Mouse (Mus musculus) MEL-GATA-1-ER (cell line): ENCODE measurements at regions not wholly inside any gene's neighbourhood (a gene's known extent, or its start where the extent isn't known, plus 50 kb on each side); places are given as distances from the start of the nearest gene placed in this dataset.

Source experiments
- DNase-seq: peaks from one replicate; pipeline ENCODE4 v3.0.0-alpha.2; 2012; ENCODE audit warnings: low read depth; ENCODE audit errors: extremely low read depth

DNA sequence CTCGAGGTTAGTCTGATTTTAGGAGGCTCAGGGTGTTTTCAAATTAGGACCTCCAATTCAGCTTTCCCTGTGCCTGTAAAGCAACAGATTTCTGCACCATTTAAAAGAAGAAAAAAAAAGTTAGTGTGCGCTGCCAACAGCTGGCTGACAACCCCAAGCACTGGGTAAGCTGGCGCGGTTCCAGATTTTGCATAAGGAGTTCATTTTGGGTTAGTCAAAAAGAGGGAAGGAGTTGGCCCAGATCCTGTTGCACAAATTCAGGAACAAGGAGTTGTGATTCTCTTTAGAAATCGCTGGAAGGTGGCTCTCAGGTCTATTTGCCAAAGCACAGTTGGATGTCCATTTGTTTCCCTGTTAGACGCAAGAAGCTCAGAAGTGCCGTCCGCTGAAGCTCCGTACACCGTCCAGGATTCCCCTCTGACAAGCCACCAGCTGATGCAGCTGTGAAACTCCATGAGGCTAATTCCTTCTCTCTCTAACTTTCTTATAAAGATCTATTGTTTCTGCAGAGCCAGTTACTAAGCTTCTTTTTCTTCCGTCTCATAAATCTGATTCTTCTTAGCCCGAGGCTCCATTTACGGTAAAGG lies 184.6 kb downstream of the Cand1 start:
- DNase-seq: no peak

DNA sequence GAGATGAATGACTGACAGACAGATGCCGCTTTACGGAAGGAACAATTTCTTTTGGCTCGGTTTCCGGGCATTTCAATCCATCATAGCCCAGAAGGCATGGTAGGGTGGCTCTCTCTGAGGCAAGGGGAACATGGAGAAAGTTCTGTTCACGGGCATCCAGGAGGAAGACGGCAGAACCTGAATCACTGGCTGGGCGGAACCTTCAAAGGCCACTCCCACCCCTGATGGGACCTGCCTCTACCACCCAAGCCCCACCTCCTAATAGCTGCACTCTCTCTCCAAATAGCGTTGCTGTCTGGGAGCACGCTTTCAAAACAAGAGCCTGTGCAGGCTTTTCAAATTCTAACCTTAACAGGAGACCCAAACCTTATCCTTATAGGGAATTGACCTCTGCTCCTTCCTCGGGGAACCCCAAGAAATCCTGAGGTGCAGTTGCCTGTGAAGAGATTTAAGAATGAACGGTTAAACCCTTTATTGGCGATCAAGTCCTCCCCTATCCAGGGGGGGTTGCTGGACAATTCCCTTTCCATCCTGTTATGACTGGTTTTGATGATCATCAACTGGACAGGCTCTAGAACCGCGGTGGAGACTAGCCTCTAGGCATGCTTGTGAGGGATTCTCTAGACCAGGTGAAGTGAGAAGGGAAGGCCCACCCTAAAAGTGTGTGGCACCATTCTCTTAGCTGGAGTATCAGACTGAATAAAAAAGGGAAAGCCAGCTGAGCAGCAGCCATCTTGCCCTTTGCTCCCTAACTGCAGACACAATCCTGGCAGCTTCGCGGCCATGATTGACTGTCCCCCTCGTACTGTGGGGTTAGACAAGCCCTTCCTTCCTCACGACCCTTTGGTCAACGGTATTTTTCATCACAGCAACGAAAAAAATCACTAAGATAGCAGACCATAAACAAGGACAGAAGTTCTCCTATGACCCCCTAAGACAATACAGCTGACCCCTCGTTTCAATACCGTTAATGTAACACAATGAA lies 184.5 kb upstream of the Dyrk2 start:
- no peak for DNase-seq

DNA sequence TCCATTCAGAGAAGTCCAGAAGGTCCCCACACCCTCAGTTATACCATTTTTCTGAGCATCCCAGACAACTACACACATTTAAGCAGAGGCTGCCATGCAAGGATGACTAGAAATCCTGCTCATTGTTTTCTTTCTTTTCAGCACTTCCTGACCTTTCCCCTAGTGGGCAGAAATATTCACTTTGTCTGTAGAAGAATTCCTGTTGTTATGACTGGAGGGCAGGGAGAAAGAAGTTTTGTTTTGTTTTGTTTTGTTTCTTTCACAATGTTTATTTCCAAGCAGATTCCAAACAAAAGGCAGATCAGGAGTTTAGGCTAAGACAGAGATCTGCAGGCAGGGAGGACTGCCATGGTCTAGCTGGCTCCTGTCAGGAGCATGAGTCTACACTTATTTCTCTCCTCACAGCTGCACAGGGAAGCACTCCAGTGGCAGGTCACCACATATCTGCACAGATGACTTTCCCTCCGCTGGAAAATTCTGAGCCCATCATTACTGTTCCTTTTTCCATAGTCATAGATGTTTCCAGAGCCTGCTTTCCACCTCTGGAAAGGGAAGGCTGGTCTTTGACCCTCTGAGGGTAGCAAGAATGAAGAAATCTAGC lies 182.5 kb upstream of the Dyrk2 start:
- no peak for DNase-seq

DNA sequence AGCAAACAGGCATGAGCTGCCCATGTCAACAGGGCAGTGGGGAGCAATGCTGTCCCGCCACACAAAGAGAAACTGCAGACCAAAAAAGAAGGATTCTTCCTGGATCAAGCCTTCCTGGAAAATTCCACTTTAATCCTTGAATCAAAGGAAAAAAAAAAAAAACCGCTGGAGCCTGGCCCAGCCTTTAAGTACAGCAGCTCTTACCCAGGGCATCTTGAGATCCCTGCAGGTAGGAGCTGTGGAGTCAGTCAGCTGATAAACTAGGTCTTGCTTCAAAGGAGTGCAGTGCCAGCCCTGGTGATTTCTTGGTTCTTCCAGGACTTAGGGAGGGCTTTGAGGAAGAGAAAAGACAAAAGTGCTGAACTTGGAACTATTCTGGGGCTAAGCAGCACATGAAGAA lies 181.6 kb upstream of the Dyrk2 start:
- DNase-seq: no peak

DNA sequence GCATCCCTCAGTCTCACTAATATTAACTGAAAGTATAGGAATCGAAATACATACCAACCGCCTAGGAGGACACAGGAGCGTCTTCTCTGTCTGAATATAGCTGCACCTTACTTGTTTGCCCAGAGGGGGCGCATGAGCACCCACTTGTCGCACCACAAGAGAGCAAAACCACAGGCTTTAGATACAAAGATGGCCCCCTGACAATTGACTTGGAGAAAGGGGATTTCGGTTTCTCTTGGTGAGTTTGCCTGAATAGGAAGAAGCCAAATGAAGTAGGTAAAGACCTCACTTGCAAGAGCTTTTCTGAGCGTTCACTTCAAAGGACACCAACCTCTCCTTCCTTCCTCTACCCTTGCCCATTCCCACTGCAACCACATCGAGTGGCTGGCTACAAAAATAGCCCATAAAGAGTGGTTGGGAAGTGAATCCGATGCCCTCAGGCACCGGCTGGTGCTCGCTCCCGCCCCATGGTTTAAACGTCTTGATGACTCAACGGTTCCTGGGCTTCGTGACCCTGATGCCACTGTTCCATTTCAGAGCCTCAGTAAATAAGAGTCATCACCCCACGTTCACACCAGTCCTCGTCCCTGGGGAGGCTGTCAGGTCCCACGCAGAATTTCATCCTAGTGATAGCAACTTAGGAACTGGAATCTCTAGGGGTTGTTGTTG lies 180.1 kb upstream of the Dyrk2 start:
- peak; percentile 60 for DNase-seq

DNA sequence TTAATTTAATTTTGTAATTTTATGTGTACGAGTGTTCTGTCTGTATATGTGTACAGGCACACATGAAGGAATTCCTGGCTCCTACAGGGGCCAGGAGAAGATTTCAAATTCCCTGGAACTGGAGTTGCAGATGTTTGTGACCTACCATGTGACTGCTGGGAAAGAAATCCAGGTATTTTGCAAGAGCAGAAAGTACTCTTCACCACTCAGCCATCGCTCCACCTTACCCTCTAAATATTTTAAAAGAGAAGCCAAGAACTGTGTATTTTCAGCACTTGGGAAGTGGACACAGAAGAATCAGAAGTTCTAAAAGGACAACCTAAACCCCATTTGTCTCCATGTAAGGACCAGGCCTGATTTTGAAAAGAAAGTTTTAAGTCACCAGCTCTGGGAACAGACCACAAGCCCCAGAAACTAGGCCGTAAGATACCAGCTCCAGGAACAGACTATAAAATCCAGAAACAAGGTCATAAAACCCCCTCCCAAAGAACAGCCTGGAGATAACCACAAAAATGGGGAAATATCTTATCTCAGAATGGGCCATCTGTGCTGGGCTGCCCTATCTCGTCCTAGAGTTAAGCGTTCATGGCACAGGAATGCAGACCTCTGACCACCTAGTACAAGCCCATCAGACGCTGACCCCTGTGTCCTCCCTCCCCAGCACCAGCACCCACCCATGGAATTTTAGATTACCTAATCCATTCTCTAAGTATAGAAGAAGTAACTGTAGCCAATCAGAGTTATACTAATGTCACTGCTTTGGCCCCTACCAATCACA lies 178.8 kb upstream of the Dyrk2 start:
- no peak for DNase-seq

DNA sequence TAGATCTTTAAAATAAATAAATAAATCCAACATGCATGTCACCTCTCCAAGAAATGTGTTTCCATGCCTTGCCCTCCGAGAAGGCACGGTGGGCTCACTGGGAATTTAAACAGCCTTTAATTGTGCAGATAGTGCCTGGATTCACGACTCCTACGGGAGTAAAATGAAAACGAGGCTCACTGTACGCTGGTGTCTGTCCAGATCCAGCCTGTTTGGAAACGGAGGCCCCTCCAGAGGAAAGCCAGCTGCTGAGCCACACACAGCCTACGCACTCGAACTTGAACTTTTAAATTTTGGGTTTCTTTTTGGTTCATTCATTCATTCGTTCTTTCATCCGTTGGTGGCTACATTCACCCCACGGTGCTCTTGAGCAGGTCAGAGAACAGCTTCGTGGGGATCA lies 175.1 kb upstream of the Dyrk2 start:
- DNase-seq: no peak

DNA sequence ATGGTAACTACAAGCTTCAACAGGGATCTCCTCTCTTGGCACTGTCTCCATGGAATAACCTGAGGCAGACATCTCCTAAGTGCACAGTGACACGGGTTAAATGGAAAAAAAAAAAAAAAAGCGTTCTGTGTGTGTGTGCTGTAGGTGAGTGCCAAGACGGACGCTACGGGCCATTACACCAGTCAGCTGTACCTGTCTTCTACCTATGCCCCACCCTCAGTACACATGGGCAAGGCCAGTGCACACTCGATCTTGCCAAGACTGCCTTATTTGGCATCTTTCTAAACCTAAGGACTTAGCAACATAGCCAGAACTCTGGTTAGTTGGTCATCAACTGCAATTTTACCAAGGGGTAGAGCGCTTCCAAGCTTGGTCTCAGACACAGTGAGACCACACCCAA lies 173.1 kb upstream of the Dyrk2 start:
- DNase-seq: no peak

DNA sequence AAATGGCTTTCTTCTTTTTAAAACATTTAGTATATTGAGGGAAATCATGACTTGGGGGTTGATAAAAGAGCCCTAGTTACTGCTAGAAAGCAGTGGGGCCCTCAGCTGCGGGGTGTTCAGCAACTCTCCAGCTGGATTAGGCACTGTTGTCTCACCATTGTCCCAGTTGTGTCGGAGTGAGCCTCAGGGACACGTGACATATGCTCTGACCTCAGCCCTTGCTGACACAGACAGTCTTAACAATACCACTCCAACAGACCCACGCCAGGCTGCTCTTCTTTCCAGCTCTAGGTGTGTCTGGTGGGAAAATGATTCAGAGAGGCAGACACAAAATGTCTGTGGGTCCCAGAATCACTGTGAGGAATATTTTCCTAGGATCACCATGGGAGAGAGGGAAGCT lies 170.2 kb upstream of the Dyrk2 start:
- no peak for DNase-seq

DNA sequence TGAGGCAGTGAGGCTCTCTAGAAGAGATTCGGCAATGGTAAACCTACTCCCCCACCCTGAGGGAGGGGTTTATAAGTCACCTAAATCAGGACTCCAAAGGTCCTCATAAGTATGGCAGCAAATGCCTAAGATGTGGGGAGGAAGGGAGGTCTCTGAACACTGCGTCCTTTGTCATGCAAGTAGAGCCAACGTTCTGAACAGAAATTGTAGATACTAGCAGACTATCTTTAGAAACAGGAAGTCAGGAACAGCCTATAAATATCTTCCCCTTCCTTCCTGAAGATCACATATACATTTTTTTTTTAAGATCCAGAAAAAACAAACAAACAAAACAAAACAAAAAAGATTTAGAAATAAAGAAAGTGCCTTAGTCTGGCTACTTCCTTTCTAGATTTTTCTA lies 169.7 kb upstream of the Dyrk2 start:
- DNase-seq: no peak

DNA sequence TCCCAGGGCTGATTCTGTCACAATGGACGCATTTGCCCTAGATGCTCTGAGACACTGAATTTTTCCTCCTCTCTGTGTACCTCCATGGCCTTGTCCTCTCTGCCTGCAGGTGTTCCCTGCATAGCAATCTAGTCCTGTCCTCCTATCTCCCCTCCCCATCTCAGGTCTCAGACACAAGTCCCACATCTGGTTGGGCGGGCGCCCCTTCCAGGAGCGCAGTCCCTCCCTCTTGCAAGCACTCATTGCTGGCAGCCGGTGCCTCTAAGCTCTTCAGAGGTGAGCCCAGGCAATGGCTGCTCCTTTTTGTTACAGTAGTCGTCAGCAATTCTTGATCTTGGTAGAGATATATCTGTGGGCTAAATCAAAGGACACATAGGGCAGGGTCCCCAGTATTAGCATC lies 169.0 kb upstream of the Dyrk2 start:
- no peak for DNase-seq

DNA sequence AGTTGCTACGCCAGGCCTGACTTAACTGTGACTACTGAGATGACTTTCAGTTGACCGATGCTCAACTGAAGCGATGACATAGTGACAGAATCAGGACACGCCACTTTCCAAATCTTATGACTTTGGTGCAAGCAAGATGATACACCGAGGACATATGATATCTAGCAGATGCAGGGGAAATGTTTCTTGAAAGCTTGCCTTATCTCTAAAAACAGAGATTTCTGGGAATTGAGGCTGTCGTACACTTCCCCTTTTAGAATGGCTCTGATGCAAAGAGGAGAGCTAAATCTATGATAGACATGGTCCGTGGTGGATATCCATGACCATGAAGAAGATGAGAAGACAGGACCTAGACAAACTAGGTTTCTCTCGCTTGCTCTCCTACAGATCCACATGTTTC lies 167.8 kb upstream of the Dyrk2 start:
- DNase-seq: peak; percentile 65

DNA sequence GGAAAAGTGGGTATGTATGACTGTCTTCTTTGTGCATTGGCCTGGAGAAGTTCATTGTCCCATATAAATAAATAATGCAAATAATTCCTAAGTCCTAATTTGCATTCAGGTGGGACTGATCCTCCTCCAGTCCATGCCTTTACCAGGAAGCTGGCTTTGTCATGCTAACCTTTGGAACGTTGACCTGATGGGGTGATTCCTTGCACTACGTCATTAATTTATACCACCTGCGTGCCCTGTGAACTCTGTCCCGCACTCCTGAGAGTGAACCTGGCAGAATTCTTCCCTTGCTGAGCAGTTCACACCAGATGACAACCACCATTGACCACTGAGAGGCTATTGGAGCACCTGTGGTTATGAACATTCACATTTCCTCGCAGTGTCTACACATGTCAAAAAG lies 165.9 kb upstream of the Dyrk2 start:
- no peak for DNase-seq

DNA sequence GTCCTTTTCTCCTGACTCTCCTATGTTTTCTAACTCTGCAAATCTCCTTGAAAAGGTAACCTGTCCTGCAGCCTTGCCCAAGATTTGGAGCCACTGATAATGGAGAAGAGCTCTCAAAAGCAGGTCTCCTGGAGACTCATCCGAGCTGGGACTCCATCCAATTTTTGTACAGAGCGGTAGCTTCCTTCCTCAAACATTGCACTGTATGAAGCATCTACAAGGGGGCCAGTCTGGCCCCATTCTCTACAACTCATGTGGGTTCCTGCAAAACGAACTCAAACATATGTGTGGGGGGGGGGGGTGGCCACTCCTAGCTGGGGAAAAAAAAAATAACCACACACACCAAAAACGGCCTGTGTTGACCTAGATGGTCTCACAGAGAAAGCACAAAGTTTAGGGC lies 164.4 kb upstream of the Dyrk2 start:
- DNase-seq: no peak

DNA sequence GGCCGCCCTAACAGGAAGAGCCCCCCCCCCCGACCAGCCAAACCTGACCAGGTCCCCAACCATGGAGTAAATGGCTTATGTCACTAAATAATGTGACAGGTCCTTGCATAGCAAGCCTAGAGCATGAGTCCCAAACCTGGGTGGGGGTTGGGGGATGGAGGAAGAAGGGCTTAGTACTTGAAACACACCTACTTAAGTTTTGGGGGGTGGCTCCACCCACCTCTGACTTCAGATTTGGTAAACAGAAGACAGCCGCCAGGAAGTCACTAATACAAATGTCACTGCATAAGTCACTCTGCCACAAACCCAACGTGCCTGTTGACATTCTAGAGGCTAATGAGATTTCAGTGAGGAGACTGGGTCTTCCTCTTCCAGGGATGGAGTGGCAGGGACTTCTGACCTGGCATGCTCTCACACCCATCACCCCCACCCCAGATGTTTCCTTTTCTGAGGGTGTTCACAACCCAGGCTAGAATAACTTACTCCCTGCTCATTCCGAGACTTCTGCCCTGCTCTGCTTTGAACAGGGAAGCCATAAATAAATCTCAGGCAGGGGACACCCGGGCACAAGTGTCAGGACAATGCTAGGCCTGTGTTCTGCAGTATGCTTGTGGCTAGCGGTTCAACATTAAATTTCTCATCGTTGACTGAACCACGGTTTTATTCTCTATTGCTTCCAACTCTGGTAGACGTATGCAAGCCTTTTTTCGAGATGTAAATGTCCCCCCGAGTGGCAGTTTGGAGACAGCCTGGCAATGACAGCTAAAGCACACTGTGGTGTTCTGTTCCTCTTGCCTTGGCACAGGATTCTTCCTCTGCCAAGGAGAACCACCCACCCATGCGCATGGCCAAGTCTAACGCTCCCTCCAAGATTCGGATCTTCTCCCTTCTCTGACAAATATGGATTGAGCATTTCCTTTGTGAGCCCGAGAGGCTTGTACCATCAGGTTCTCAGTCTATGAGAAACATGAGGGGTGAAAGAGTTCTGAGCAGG lies 161.6 kb upstream of the Dyrk2 start:
- DNase-seq: no peak

DNA sequence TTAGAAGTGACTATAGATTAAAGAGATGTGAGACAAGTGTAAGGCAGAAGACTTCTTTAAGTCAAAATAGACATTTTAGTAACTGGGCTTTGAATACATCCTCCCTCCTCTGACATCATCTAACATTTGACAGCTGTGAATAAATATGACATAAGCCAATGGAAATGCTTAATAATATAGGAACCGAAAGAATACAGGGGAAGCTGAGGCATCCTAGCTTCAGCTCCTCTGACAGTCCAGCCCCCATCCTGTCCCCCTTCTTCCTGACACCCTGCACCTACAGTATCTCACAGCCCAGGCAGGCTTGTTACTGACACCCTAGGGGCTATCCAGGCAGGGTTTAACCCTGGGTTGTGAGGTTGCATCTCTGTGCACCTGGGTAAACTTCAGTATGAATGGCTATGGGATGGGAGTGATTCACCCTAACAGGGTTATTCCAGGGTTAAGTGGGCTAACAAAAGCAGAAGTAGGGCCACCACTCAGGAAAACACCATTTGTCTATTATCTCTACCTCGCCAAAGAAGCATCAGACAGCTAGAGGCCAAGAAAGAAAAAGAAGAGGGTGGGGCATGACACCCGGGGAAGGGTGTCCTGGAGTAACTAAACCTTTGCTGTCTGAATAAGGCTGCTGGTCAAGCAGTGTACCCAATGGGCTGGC lies 158.6 kb upstream of the Dyrk2 start:
- DNase-seq: no peak

DNA sequence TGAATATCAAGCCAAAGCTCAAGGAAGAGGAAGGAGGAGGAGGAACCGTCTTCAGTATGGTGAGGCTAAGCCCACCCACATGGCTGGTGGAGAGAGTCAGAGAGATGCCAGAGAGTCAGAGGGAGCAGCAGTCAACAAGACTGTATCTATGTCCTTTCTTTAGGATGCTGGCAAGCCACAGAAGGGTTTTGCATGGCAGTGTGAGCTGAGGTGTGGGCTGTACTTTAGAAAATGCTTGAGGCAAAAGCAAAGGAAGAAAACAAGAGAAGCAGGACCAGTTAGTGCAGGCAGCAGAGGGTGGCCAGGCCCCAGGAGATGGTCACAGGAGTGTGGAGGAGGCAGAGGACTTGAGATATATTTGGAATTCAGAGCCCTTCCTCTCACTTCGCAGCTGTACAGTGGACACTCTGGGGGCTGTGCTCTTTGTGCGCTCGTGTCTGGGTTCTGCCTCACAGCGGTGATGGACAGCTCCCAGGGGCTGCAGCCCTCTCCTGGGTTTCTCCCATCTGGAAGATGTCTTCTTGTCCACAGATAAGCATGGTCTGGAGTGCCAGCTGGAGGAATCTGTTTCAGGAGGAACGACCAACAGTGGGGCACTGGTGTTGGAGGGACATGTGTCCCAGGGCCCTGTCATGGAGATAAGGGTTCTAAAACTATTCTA lies 157.4 kb upstream of the Dyrk2 start:
- no peak for DNase-seq

DNA sequence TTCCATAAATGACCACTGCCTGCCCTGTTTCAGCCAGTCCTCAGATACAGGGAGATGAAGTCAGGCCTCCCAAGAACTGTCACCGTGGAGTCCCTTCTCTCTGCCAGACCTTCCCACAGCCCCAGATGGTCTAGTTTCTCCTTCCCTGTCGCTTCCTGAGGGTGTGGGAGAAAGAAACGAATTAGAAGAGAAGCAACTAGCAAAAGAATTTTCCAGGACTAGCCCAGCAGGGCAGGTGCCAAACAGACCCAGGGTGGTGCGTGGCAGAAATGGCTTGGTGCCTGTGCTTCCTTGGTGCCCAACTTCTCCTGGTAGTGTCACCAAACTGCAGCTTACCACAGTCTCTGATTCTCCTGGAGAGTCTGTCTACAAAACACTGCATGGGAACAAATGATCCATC lies 156.3 kb upstream of the Dyrk2 start:
- no peak for DNase-seq

DNA sequence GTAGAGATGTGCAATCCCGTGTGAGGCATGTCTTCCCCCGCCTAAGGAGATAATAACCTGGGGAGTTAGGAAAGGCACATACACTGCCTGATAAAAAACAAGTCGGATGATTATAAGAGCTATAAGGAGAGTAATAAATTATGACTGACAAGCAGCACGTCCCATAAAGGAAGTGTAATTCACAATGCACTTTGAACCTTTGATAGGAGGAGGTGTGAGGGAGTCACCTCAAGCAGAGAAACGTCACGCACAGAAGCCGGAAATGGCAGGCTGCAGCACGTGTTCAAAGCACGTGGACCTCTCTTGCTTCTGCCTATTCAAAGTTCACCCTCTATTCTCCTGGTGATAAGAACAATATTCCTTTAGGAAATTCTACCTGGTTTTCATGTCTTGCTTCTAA lies 154.4 kb upstream of the Dyrk2 start:
- no peak for DNase-seq
